Mouse (Mus musculus): Measurements from ENCODE around the gene Gprc5b.

DNA sequence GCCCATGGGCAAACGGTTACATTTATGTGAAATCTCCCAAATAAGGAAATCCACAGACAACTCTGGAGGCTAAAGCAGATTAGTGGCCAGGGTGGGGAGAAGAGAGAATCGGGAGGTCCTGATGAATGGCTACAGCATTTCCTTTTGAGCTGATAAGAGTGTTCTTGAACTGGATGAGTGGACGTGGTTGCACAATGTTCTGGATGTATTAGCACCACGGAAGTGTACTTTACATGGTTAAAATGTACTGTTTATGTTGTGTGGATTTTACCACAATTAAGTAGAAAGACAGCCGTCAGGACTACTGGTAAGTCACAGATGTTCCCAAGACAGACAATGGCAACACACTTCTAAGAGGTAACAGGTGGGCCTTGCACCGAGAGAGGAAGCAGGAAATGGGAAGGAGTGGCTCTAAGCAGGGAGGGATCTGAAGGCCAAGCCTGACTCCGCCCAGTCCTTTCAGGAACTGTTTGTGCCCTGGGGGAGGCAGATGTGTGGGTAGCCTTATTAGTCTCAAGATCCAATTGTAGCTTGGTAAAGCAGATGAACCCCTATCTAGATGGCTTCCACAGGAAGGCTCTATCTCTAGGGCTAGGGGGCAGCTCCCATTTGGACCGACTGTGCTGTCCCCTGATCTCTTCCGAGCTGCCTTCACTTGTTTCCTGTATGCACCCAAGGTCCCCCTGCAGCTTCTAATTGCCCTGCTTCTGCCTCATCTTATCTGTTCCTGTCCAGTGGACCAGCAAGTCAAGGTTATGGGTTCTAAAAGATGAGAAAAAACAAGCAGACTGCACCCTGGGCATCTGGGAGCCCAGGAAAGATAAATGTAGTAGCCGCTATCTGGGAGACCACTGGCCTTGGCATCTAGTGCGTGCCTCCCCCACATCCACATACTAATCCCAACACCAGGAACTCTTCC, 57.3 kb downstream of the Gprc5b start:
- TF ChIP-seq CTCF (IDR thresholded peaks at IDR 0.05; ENCODE audit: extremely low read depth, insufficient read depth, insufficient read length, insufficient replicate concordance) (no peak), POLR2A (IDR thresholded peaks at IDR 0.05; ENCODE audit: low read depth, low read length) (no peak)

Data from spleen, adult 2 months (tissue).